Mouse (Mus musculus) ovary, postnatal 36 days (tissue): ENCODE measurements around the gene Usp36.
A peak's percentile ranks its signal among the peaks of the same experiment; 100 is the strongest.
"Not testable (repeated sequence)": the region's sequence is repeated elsewhere in the genome, so short reads cannot be mapped to it uniquely, and the experiment has no call there.

Experiments
- DNase-seq: peaks from one replicate; pipeline ENCODE4 v3.0.0; 2022; ENCODE audit warnings: low spot score, mixed read lengths

Gene Usp36

GRCm38 (mm10) chr11:118289999-118290889 lies at the start of gene Usp36:
TSS of gene Usp36 (minus strand) at chr11:118290244.
- peak; percentile 99 for DNase-seq

- no peak for DNase-seq
Observed at GRCm38 (mm10) chr11:118337491-118338168, 47.6 kb upstream of the Usp36 start.

DNA sequence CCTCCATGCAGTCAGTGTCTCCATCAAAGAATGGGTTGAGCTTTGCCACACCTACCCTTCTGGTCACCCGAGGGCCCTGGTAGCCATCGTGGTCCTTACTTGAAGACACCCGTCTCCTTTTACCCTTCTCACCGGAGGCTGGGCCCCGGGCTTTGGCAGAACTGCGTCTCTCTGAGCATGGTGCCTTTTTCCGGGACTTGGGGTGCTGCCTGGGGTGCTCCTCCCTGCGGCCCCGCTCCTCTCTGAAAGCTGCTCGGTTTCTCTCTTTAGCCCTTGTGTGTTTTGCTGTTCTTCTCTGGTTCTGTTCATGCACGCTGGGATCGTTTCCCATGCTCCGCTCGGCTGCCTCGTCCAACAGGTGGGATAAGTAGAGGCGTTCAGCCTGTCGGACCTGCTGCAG lies 43.4 kb upstream of the Usp36 start:
- DNase-seq: no peak

DNA sequence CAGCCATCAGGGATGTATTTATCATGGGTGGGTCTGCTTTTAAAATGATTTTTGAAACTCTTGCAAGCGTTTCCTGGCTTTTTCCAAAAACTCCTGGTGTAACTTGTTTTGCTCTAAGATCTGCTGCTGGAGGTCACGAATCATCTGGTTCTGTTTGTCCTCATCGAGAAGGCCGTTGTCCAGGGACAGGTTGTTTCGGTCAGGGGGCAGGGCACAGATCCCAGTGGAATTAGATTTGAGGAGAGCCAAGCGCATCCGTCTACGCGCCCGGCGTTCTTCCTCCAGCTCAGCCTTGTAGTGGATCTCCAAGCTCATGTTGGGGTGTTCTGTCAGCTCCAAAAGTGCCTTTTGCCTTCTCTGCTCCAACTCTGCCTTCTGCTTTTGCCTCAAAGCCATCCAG lies 42.3 kb upstream of the Usp36 start:
- DNase-seq: peak; percentile 42

DNA sequence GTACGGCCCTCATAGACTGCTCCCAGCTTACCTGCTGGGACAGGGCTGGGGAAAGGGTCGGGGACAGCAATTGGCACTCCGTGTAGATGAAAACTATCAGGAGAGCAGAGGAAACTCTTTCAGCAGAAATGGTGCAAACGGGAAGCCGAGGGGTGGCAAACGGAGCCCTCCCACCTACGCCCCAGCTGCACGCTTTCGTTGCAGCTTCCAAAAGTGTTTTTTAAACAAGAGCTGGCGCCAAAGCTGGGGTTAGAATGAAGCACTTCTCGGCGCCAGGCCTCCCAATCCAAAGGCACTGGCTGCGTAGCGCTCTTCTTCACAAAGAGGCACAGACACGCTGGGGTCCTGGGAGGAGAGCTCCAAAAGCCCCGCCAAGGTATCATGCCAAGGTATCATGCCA lies 40.7 kb upstream of the Usp36 start:
- DNase-seq: no peak

- DNase-seq: no peak
Observed at GRCm38 (mm10) chr11:118330361-118330760, 40.3 kb upstream of the Usp36 start.

DNA sequence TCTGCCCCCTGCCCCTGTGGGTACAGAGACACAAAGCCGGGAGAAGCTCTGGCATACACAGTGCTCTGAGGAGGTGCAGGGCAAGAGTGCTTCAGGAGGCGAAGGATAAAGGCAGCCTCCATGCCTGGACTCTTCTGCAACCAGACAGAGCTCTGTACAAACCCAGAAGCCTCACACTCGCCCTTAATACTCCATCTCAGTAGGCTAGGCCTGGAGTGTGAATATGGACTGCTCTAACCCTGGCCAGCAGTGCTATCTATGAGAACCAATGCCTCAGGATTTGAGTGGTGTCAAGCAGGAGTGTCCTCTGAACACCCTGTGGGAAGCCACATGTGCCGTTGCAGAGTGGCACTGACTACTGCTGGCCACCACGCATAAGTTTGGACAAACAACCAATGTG lies 38.9 kb upstream of the Usp36 start:
- DNase-seq: no peak

- no peak for DNase-seq
Observed at GRCm38 (mm10) chr11:118328511-118328910, 38.5 kb upstream of the Usp36 start.

- DNase-seq: peak; percentile 70
Observed at GRCm38 (mm10) chr11:118326991-118327971, 37.2 kb upstream of the Usp36 start.

- DNase-seq: no peak
Observed at GRCm38 (mm10) chr11:118326491-118326890, 36.4 kb upstream of the Usp36 start.

- DNase-seq: no peak
Observed at GRCm38 (mm10) chr11:118324541-118324940, 34.5 kb upstream of the Usp36 start.

DNA sequence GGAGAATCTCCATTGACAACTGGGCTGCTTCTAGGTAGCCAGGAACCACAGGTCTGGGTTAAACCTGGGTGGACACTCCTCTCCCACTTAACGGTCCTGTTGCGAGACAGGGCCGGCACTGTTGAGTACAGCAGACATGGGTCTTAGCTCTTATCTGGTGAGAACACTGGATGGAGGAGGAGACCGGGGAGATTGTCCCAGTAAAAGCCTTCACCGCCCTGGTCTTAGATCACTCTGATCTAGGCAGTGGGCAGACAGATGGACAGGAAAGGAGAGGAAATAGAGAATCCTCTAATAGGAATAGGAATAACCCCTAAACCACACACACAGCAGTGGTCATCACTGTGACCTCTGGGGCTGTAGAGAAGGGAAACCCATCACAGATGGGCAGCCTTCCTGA lies 33.9 kb upstream of the Usp36 start:
- DNase-seq: no peak

- DNase-seq: no peak
Observed at GRCm38 (mm10) chr11:118322647-118323046, 32.6 kb upstream of the Usp36 start.

GRCm38 (mm10) chr11:118321971-118322370 lies 31.9 kb upstream of the Usp36 start:
- DNase-seq: no peak

- DNase-seq: no peak
Observed at GRCm38 (mm10) chr11:118321500-118321899, 31.5 kb upstream of the Usp36 start.

DNA sequence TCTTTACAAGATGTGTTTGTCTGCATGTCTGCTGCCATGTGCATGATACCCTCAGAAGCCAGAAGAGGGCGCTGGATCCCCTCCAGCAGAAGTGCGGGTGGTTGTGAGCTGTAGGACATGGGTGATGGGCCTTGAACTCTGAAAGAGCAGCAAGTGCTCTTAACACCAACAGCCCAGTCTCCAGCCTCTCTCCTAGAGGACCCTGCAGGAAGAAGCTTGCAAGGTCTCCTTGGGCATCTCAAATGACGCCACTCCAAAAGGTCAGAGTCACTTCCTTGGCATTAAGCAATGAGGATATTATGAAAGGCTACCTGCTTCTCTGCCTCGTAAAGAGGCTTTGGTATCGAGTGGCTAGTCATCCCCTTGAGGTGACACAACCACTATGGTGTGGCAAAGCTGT lies 28.6 kb upstream of the Usp36 start:
- DNase-seq: no peak

DNA sequence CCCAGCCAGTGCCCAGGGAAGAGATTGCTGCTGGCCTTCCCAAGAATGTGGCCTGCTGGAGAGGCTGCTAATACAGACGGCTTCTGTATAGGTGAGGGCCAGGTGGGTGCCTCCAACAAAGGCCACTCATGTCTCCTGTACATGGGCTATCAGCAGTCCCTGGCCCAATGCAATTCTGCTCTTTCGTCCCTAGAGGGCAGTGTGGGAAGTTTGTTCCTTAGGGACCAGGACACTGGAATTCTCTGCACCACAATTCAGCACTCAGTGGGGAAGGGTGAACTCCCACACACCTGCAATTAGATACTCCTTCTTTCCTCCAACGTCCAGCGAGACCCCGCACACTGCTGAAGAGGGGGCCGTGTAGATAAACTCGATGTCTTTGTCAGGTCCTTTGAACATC lies 27.1 kb upstream of the Usp36 start:
- DNase-seq: peak; percentile 38

- DNase-seq: no peak
Observed at GRCm38 (mm10) chr11:118316231-118316806, 26.3 kb upstream of the Usp36 start.

GRCm38 (mm10) chr11:118312132-118312723 lies 22.2 kb upstream of the Usp36 start:
- DNase-seq: no peak

DNA sequence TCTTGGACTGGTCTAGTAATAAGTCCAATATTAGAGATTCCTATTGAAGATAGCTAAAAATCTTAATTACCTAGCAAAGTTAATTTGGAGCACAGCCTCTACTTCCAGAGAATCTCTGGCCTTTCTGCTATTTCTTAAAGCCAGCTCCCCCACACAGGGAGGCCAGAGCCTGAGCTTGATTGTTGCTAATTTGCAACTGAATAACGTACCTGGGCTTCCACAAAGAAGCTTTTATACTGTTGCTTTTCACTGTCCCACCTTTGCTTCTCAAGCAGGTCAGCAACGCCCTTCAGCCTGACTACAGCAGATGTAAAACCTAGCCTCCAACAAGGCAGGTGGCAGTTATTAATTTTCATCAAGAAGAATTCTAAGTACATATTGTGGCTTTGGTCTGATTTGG lies 17.9 kb upstream of the Usp36 start:
- DNase-seq: not testable (repeated sequence)

DNA sequence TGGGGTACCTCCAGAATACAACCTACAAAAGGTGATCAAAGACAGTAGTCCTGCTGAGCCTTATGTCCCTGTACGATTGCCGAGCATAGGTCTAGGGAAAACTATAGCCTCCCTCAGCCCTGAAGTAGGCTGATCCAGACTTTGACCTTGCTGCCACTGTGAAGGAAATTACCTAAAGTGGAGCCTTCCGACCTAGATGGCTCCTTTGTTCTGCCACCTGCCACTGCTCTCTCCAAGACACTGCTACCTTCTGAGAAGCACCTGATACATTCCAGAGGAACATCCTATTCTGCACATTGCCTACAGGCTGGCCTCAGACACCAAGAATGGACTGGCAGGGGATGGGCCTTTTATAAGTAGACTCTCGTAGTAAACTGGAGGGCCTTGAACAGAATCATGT lies 13.9 kb upstream of the Usp36 start:
- not testable (repeated sequence) for DNase-seq
